Mouse (Mus musculus): Measurements from ENCODE around the gene Clk3.

GRCm38 (mm10) chr9:57720736-57721135 is 44.9 kb downstream of the Clk3 start:
- TF ChIP-seq CTCF (conservative IDR thresholded peaks at IDR 0.05; ENCODE audit: low read length) (no peak), NANOG (IDR thresholded peaks at IDR 0.05; ENCODE audit: borderline replicate concordance, low read length) (no peak)

Measured in E14TG2a.4 (cell line).